Mouse (Mus musculus): ENCODE results near the gene Nav1. TPM values are rescaled to one million over a fixed set of nuclear protein-coding genes. Genes with fewer than 3 reads are reported as not detected.

The Nav1 gene
- polyA plus RNA-seq, 1 experiment from 2014 or later, result 3.9 TPM

DNA sequence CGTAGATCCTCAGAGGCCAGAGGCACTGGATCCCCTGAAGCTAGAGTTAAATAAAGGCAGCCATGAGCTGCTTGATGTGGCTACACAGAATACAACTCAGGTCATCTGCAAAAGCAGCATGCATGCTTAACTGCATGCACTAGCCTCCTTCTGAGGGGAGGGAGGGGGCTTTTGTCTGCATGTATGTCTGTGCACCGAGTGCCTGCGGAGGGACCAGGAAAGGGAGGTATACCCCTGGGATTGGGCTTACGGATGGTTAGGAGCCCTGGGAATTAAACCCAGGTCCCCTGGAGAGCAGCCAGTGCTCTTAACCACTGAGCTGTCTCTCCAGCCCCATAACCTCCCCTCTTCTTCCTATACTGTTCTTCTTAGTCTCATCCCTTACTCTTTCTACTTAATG, 195.0 kb downstream of the Nav1 start:
- H3K4me2 ChIP-seq (replicated peaks; ENCODE audit: low read depth), result no peak overlapping the region
- peaks cover 19% of the 10 kb centered on the region for H3K36me3 ChIP-seq (ENCODE audit: control insufficient read depth, insufficient read depth, low read length)
- ATAC-seq (ENCODE audit: low FRiP score, low TSS enrichment) (no peak), DNase-seq (ENCODE audit: low spot score) (no peak)
- H3K4me3 ChIP-seq (ENCODE audit: low read depth, low read length), result no peak overlapping the region
- H3K27ac ChIP-seq (replicated peaks), result no peak overlapping the region
- 73% methylated on average over 4 of the region's 4 CpGs for WGBS
- TF ChIP-seq EP300 (optimal IDR thresholded peaks at IDR 0.05) (no peak), CTCF (IDR thresholded peaks at IDR 0.05; ENCODE audit: low read depth) (no peak)
- H3K9ac ChIP-seq (ENCODE audit: low read length), result no peak overlapping the region
- no peaks in the 10 kb centered on the region for H3K27me3 ChIP-seq (ENCODE audit: control insufficient read depth, insufficient read depth, low read length)
- H3K4me1 ChIP-seq (replicated peaks; ENCODE audit: control insufficient read depth, insufficient read depth), result no peaks in the 10 kb centered on the region
- H3K9me3 ChIP-seq (ENCODE audit: control insufficient read depth, low read length), result no peaks in the 10 kb centered on the region

GRCm38 (mm10) chr1:135410967-135411366, 196.1 kb downstream of the Nav1 start:
- TF ChIP-seq CTCF (IDR thresholded peaks at IDR 0.05; ENCODE audit: low read depth), result no peak
- TF ChIP-seq EP300 (optimal IDR thresholded peaks at IDR 0.05), result no peak
- DNase-seq (ENCODE audit: low spot score) (peak; percentile 28), ATAC-seq (ENCODE audit: low FRiP score, low TSS enrichment) (peak; percentile 88)
- H3K36me3 ChIP-seq (ENCODE audit: control insufficient read depth, insufficient read depth, low read length), result peaks cover 13% of the 10 kb centered on the region
- no peak overlapping the region for H3K4me3 ChIP-seq (ENCODE audit: low read depth, low read length)
- H3K9ac ChIP-seq (ENCODE audit: low read length), result no peak overlapping the region
- H3K9me3 ChIP-seq (ENCODE audit: control insufficient read depth, low read length), result no peaks in the 10 kb centered on the region
- 42% methylated on average over 2 of the region's 2 CpGs for WGBS
- no peaks in the 10 kb centered on the region for H3K27me3 ChIP-seq (ENCODE audit: control insufficient read depth, insufficient read depth, low read length)
- H3K4me1 ChIP-seq (replicated peaks; ENCODE audit: control insufficient read depth, insufficient read depth), result no peaks in the 10 kb centered on the region
- 0 out of 2 replicates have a peak overlapping the region, but pooled peaks have one; percentile 49 for H3K27ac ChIP-seq (replicated peaks)
- H3K4me2 ChIP-seq (replicated peaks; ENCODE audit: low read depth), result no peak overlapping the region

- H3K4me1 ChIP-seq (replicated peaks; ENCODE audit: control insufficient read depth, insufficient read depth), result no peaks in the 10 kb centered on the region
- no peak for TF ChIP-seq CTCF (IDR thresholded peaks at IDR 0.05; ENCODE audit: low read depth)
- TF ChIP-seq EP300 (optimal IDR thresholded peaks at IDR 0.05), result no peak
- DNase-seq (ENCODE audit: low spot score), result no peak
- H3K4me3 ChIP-seq (ENCODE audit: low read depth, low read length), result no peak overlapping the region
- ATAC-seq (ENCODE audit: low FRiP score, low TSS enrichment), result no peak
- no peak overlapping the region for H3K27ac ChIP-seq (replicated peaks)
- no peaks in the 10 kb centered on the region for H3K27me3 ChIP-seq (ENCODE audit: control insufficient read depth, insufficient read depth, low read length)
- H3K9me3 ChIP-seq (ENCODE audit: control insufficient read depth, low read length), result no peaks in the 10 kb centered on the region
- H3K36me3 ChIP-seq (ENCODE audit: control insufficient read depth, insufficient read depth, low read length), result peaks cover 16% of the 10 kb centered on the region
- no peak overlapping the region for H3K4me2 ChIP-seq (replicated peaks; ENCODE audit: low read depth)
- 97% methylated on average over 4 of the region's 4 CpGs for WGBS
- no peak overlapping the region for H3K9ac ChIP-seq (ENCODE audit: low read length)
Observed at GRCm38 (mm10) chr1:135408973-135409372, 198.1 kb downstream of the Nav1 start.

GRCm38 (mm10) chr1:135405356-135405755, 201.7 kb downstream of the Nav1 start:
- TF ChIP-seq EP300 (optimal IDR thresholded peaks at IDR 0.05) (no peak), CTCF (IDR thresholded peaks at IDR 0.05; ENCODE audit: low read depth) (no peak)
- no peaks in the 10 kb centered on the region for H3K4me1 ChIP-seq (replicated peaks; ENCODE audit: control insufficient read depth, insufficient read depth)
- ATAC-seq (ENCODE audit: low FRiP score, low TSS enrichment) (no peak), DNase-seq (ENCODE audit: low spot score) (no peak)
- WGBS, result 84% methylated on average over 7 of the region's 7 CpGs
- H3K4me2 ChIP-seq (replicated peaks; ENCODE audit: low read depth), result no peak overlapping the region
- H3K36me3 ChIP-seq (ENCODE audit: control insufficient read depth, insufficient read depth, low read length), result peaks cover 22% of the 10 kb centered on the region
- H3K9ac ChIP-seq (ENCODE audit: low read length), result no peak overlapping the region
- H3K27me3 ChIP-seq (ENCODE audit: control insufficient read depth, insufficient read depth, low read length), result no peaks in the 10 kb centered on the region
- no peak overlapping the region for H3K4me3 ChIP-seq (ENCODE audit: low read depth, low read length)
- H3K9me3 ChIP-seq (ENCODE audit: control insufficient read depth, low read length), result no peaks in the 10 kb centered on the region
- H3K27ac ChIP-seq (replicated peaks), result no peak overlapping the region

DNA sequence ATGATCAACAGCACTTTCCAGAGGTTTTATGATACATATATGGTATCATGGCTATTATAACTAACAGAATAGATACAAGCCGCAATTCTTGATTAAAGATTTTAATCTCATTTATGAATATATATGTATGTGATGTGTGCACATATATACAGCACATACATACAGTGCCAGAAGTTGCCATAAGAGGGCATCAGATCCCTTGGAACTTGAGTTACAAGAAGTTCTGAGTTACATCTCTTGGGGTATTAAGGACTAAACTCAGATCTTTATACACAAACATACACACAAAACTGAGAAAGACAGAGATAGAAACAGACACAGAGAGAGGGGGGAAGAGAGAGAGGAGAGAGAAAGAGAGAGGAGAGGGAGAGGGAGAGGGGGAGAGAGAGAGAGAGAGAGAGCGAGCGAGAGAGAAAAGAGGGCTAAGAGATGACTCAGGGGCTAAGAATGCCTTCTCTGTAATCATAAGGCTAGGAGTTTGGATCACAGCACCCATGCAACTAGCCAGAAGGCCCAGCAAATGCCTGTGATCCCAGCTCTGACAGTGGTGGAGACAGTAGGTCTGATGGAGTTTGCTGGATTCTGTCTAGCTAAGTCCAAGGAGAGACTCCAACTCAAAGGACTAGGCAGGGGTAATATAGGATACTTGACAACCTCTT, 205.5 kb downstream of the Nav1 start:
- whole genome bisulfite sequencing, result 82% methylated on average over 3 of the region's 3 CpGs
- peaks cover 19% of the 10 kb centered on the region for H3K36me3 ChIP-seq (ENCODE audit: control insufficient read depth, insufficient read depth, low read length)

DNA sequence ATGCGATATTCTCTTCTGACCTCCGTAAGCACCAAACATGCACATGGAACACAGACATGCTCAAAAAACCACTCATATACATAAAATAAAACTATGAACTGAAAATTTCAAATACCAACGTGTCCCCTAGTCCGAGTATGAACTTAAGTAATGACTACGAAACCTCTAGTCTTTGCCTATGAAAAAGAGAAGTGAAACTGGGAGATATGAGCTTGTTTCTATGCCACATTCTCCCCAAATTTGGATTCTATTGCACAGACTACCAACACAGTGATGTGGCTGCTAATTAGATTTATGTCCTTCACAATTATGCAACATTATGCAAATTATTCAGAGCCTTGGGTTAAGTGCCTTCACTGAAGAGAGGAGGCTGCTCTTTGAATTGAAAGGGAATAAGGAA, 207.6 kb downstream of the Nav1 start:
- Histone ChIP-seq H3K9me3 (ENCODE audit: control insufficient read depth, low read length) (no peaks in the 10 kb centered on the region), H3K4me3 (ENCODE audit: low read depth, low read length) (no peak overlapping the region), H3K36me3 (ENCODE audit: control insufficient read depth, insufficient read depth, low read length) (peaks cover 15% of the 10 kb centered on the region), H3K27me3 (ENCODE audit: control insufficient read depth, insufficient read depth, low read length) (no peaks in the 10 kb centered on the region), H3K27ac (replicated peaks) (0 out of 2 replicates have a peak overlapping the region, but pooled peaks have one; percentile 30), H3K4me1 (replicated peaks; ENCODE audit: control insufficient read depth, insufficient read depth) (no peaks in the 10 kb centered on the region), H3K4me2 (replicated peaks; ENCODE audit: low read depth) (no peak overlapping the region), H3K9ac (ENCODE audit: low read length) (no peak overlapping the region)
- no peak for TF ChIP-seq EP300 (optimal IDR thresholded peaks at IDR 0.05)
- no peak for TF ChIP-seq CTCF (IDR thresholded peaks at IDR 0.05; ENCODE audit: low read depth)
- no peak for DNase-seq (ENCODE audit: low spot score)
- no peak for ATAC-seq (ENCODE audit: low FRiP score, low TSS enrichment)
- WGBS, result 92% methylated on average over 5 of the region's 5 CpGs

More for the DNA sequence above, 205.5 kb downstream of the Nav1 start:
- ATAC-seq (ENCODE audit: low FRiP score, low TSS enrichment), result no peak
- Histone ChIP-seq H3K4me2 (replicated peaks; ENCODE audit: low read depth) (no peak overlapping the region), H3K27ac (replicated peaks) (no peak overlapping the region), H3K4me1 (replicated peaks; ENCODE audit: control insufficient read depth, insufficient read depth) (no peaks in the 10 kb centered on the region), H3K4me3 (ENCODE audit: low read depth, low read length) (no peak overlapping the region), H3K9ac (ENCODE audit: low read length) (no peak overlapping the region), H3K9me3 (ENCODE audit: control insufficient read depth, low read length) (no peaks in the 10 kb centered on the region), H3K27me3 (ENCODE audit: control insufficient read depth, insufficient read depth, low read length) (no peaks in the 10 kb centered on the region)
- TF ChIP-seq EP300 (optimal IDR thresholded peaks at IDR 0.05) (no peak), CTCF (IDR thresholded peaks at IDR 0.05; ENCODE audit: low read depth) (peak; percentile 55)
- no peak for DNase-seq (ENCODE audit: low spot score)

All from stomach, postnatal 0 days (tissue).